Comparison of ENCODE assay signal across 14 mouse cellular contexts in genomic region chr11:19993753-19994152, GRCm38 (mm10).
A peak's percentile ranks its signal among the peaks of the same experiment; 100 is the strongest.
DNase-seq lines count a peak whose midpoint lies in the region; TF ChIP-seq lines count a peak whose summit lies in the region.
"Had no signal": no experiment of that assay in that cellular context is flagged by ENCODE, and none has a peak within 500 bp of the region (broad histone marks: within the 10 kb centered on the region; RNA-seq: fewer than 3 reads in every experiment).

No protein-coding gene starts in this region.

- WGBS in small intestine, adult 2 months = 8% methylated on average over 1 of the region's 1 CpGs
- 29% methylated on average over 1 of the region's 1 CpGs for WGBS in lung, adult 2 months

- no peak for TF ChIP-seq CTCF in small intestine, adult 2 months (IDR thresholded peaks at IDR 0.05; ENCODE audit: extremely low read depth, insufficient read length, insufficient replicate concordance, low read depth, low read length)
- TF ChIP-seq CTCF in lung, adult 2 months (IDR thresholded peaks at IDR 0.05; ENCODE audit: insufficient read depth, low read length) = no peak

- peaks cover 37% of the 10 kb centered on the region for H3K4me1 ChIP-seq in small intestine, adult 2 months (ENCODE audit: control insufficient read depth, insufficient read depth, insufficient read length, low read length)
- H3K4me1 ChIP-seq in lung, adult 2 months (ENCODE audit: control insufficient read depth, insufficient read depth, low read length) = peaks cover 10% of the 10 kb centered on the region

- H3K27me3 ChIP-seq in small intestine, adult 2 months (ENCODE audit: control insufficient read depth, insufficient read depth, low read length) = no peaks in the 10 kb centered on the region
- H3K27me3 ChIP-seq: limb, embryonic 12.5 days had no signal

- peak overlapping the region; percentile 81 for H3K27ac ChIP-seq in small intestine, adult 2 months (ENCODE audit: insufficient read depth, low read depth, low read length)
- H3K27ac ChIP-seq: forebrain, embryonic 10.5 days; limb, embryonic 12.5 days had no signal

- no peak for TF ChIP-seq POLR2A in small intestine, adult 2 months (IDR thresholded peaks at IDR 0.05; ENCODE audit: low read depth, low read length)
- TF ChIP-seq POLR2A in lung, adult 2 months (IDR thresholded peaks at IDR 0.05; ENCODE audit: borderline replicate concordance, extremely low read depth, low read depth, low read length) = no peak

- peak; percentile 33 for DNase-seq in layer of hippocampus, adult 9-11 months
- no peak for DNase-seq in layer of hippocampus, adult 9-10 months (ENCODE audit: low spot score)
- peak; percentile 51 for DNase-seq in c-Kit-positive CD71-positive TER-119-negative erythroid progenitor cells, embryonic 14.5 days (ENCODE audit: low read depth)
- peak; percentile 45 for DNase-seq in liver
- DNase-seq in lung, adult 2 months = no peak
- no peak for DNase-seq in right cerebral cortex, adult 2 months (ENCODE audit: low spot score in 2 of 2)
- DNase-seq: gastrocnemius, postnatal 10 days; heart, postnatal 4 days; kidney, postnatal 4 days; retina, postnatal 1 day; thymus, postnatal 25 days had no signal

- H3K36me3 ChIP-seq in small intestine, adult 2 months (ENCODE audit: control insufficient read depth, insufficient read depth, low read length) = peaks cover 4% of the 10 kb centered on the region; the same call in 1 of the 2 replicates

- H3K4me3 ChIP-seq in small intestine, adult 2 months (ENCODE audit: low read depth, low read length) = no peak overlapping the region
- H3K4me3 ChIP-seq in lung, adult 2 months (replicated peaks; ENCODE audit: extremely low read depth, low read depth, low read length) = no peak overlapping the region
- H3K4me3 ChIP-seq: forebrain, embryonic 10.5 days; limb, embryonic 12.5 days had no signal

Comparison
In these comparisons a context has a peak if more than half of its experiments do, and no peak if none do; other contexts are left out.
1. DNase-seq: peak in layer of hippocampus, adult 9-11 months (single experiment), c-Kit-positive CD71-positive TER-119-negative erythroid progenitor cells, embryonic 14.5 days (single experiment) and liver (single experiment); none in layer of hippocampus, adult 9-10 months (single experiment), lung, adult 2 months (single experiment) and right cerebral cortex, adult 2 months (0 of 2).